In genomic region chr6:83478217-83478616, GRCm38 (mm10) we compare ENCODE assay signal across 17 mouse cellular contexts. TPM values are rescaled to one million over a fixed set of nuclear protein-coding genes. Genes with fewer than 3 reads are reported as not detected.
DNase-seq lines count a peak whose midpoint lies in the region; ATAC-seq and TF ChIP-seq lines count a peak whose summit lies in the region.
"Had no signal": no experiment of that assay in that cellular context is flagged by ENCODE, and none has a peak within 500 bp of the region (broad histone marks: within the 10 kb centered on the region; RNA-seq: fewer than 3 reads in every experiment).

No protein-coding gene starts in this region.

- no peaks in the 10 kb centered on the region for H3K79me2 ChIP-seq in liver, adult 2 months (ENCODE audit: control insufficient read depth, insufficient read depth, low read length)

- H3K36me3 ChIP-seq in liver, adult 2 months (ENCODE audit: control insufficient read depth, insufficient read depth, low read length): peaks cover 5% of the 10 kb centered on the region; the same call in 1 of the 2 replicates

- peak; percentile 7 for DNase-seq in embryo, embryonic 10.5 days (ENCODE audit: low spot score)
- DNase-seq in embryo, embryonic 11 days: no peak
- DNase-seq in liver, adult 2 months (ENCODE audit: extremely low read depth, low read depth, low spot score): peak; percentile 15
- DNase-seq in liver (no peak), 3T3-L1 (ENCODE audit: low read depth, low spot score) (peak; percentile 22), adipocyte (ENCODE audit: low spot score) (no peak)
- DNase-seq in T-cell, adult 2 months (ENCODE audit: low spot score): peak; percentile 8
- DNase-seq: adrenal gland, adult 2 months; cerebellum, adult 8-10 months; layer of hippocampus, adult 9-11 months had no signal

- H3K9ac ChIP-seq in liver, adult 2 months (ENCODE audit: low read depth, low read length): no peak overlapping the region
- H3K9ac ChIP-seq: hindbrain, embryonic 15.5 days; kidney, embryonic 15.5 days; stomach, embryonic 15.5 days had no signal

- WGBS in liver, adult 2 months: 73% methylated on average over 4 of the region's 4 CpGs

- ATAC-seq in erythroblast, adult 5-6 weeks (replicated peaks; ENCODE audit: low FRiP score, poor library complexity, severe bottlenecking): no peak

- no peaks in the 10 kb centered on the region for H3K27me3 ChIP-seq in liver, adult 2 months (ENCODE audit: control insufficient read depth, insufficient read depth, low read length)
- H3K27me3 ChIP-seq: hindbrain, embryonic 15.5 days; kidney, embryonic 15.5 days; stomach, embryonic 15.5 days had no signal

- TF ChIP-seq POLR2A in liver, adult 2 months (IDR thresholded peaks at IDR 0.05; ENCODE audit: extremely low read depth, insufficient read depth, low read length): no peak

- H3K4me1 ChIP-seq in liver, adult 2 months (ENCODE audit: control insufficient read depth, insufficient read depth, low read length): no peaks in the 10 kb centered on the region; the same call in 1 of the 2 replicates
- H3K4me1 ChIP-seq: hindbrain, embryonic 15.5 days had no signal

- TF ChIP-seq CTCF in liver, adult 2 months (IDR thresholded peaks at IDR 0.05; ENCODE audit: low read depth, low read length): no peak

- H3K4me3 ChIP-seq in liver, adult 2 months (ENCODE audit: insufficient read depth, low read depth, low read length): no peak overlapping the region
- H3K4me3 ChIP-seq: hindbrain, embryonic 15.5 days; kidney, embryonic 15.5 days; stomach, embryonic 15.5 days had no signal

- no peak overlapping the region for H3K27ac ChIP-seq in liver, adult 2 months (replicated peaks; ENCODE audit: insufficient read depth, low read depth, low read length)
- H3K27ac ChIP-seq: hindbrain, embryonic 15.5 days; stomach, embryonic 15.5 days had no signal

RNA-seq across cellular contexts. Expression of gene Tet3, which starts 19.3 kb away (rescaled TPM):
- total RNA-seq in liver, adult 2 months (2014; rRNA removed): 4.6 and 6.6 TPM in 2 replicates
- 3.5 and 4.5 TPM in 2 replicates for polyA plus RNA-seq in liver, adult 2 months (2012; rRNA removed)
- total RNA-seq in erythroblast, adult 5-6 weeks (2015; ENCODE audit: low replicate concordance): 29.6 and 35.1 TPM in 2 replicates
- 24.9 and 25.5 TPM in 2 replicates for total RNA-seq in erythroblast, adult 5-6 weeks (2017; ENCODE audit: low replicate concordance)

RNA-seq across cellular contexts. Expression of gene Dguok, which starts 28.6 kb away (rescaled TPM):
- total RNA-seq in liver, adult 2 months (2014; rRNA removed): 17.4 and 21.8 TPM in 2 replicates
- polyA plus RNA-seq in liver, adult 2 months (2012; rRNA removed): 23.5 and 24.9 TPM in 2 replicates
- 20.7 and 23.1 TPM in 2 replicates for total RNA-seq in erythroblast, adult 5-6 weeks (2015; ENCODE audit: low replicate concordance)
- total RNA-seq in erythroblast, adult 5-6 weeks (2017; ENCODE audit: low replicate concordance): 22.9 and 25.4 TPM in 2 replicates

RNA-seq across cellular contexts. Expression of gene Actg2, which starts 57.8 kb away (rescaled TPM):
- total RNA-seq in liver, adult 2 months (2014; rRNA removed): 0.28 and 0.40 TPM in 2 replicates
- polyA plus RNA-seq in liver, adult 2 months (2012; rRNA removed): 1.1 and 1.2 TPM in 2 replicates
- total RNA-seq in erythroblast, adult 5-6 weeks (2015; ENCODE audit: low replicate concordance): not detected in 2 replicates
- total RNA-seq in erythroblast, adult 5-6 weeks (2017; ENCODE audit: low replicate concordance): not detected in 2 replicates
- total RNA-seq: granulocyte monocyte progenitor cell, adult 5-6 weeks; left cerebral cortex, postnatal 36 days; megakaryocyte, adult 5-6 weeks had no signal

Comparison
In these comparisons a context has a peak if more than half of its experiments do, and no peak if none do; other contexts are left out.
1. DNase-seq: peak in embryo, embryonic 10.5 days (single experiment), liver, adult 2 months (single experiment), 3T3-L1 (single experiment) and T-cell, adult 2 months (single experiment); none in embryo, embryonic 11 days (single experiment), liver (single experiment) and adipocyte (single experiment).